Mouse (Mus musculus): ENCODE data around the gene Dirc2. TPM values are rescaled to one million over a fixed set of nuclear protein-coding genes. Genes with fewer than 3 reads are reported as not detected.

The Dirc2 gene
- total RNA-seq, 1 experiment: 30.4 TPM

- H3K36me3 ChIP-seq (ENCODE audit: control insufficient read depth, insufficient read depth, low read length, poor library complexity, severe bottlenecking): no peaks in the 10 kb centered on the region
- no peak for TF ChIP-seq ZNF384 (IDR thresholded peaks at IDR 0.05; ENCODE audit: low read depth, low read length)
- no peak; the same call in 1 of the 2 replicates for TF ChIP-seq ZC3H11A (IDR thresholded peaks at IDR 0.05; ENCODE audit: borderline replicate concordance, low read depth, low read length)
- TF ChIP-seq CHD2 (IDR thresholded peaks at IDR 0.05; ENCODE audit: low read depth, low read length): no peak
- TF ChIP-seq HCFC1 (IDR thresholded peaks at IDR 0.05; ENCODE audit: borderline replicate concordance, insufficient read depth, low read length): no peak
- no peaks in the 10 kb centered on the region for H3K9me3 ChIP-seq (ENCODE audit: control insufficient read depth, insufficient read depth, low read depth, low read length)
- no peak for DNase-seq (ENCODE audit: low read depth, low spot score)
- H3K9ac ChIP-seq (ENCODE audit: insufficient read depth, low read depth, low read length, poor library complexity, severe bottlenecking): no peak overlapping the region
- no peak overlapping the region for H3K4me3 ChIP-seq (ENCODE audit: insufficient read depth in 1 of 2, low read depth in 1 of 2, low read length in 2 of 2, poor library complexity in 1 of 2, severe bottlenecking in 1 of 2)
- no peaks in the 10 kb centered on the region for H3K4me1 ChIP-seq (ENCODE audit: control insufficient read depth in 2 of 2, insufficient read depth in 2 of 2, low read length in 2 of 2, poor library complexity in 1 of 2)
- H3K27ac ChIP-seq (ENCODE audit: insufficient read depth, low read depth, low read length, poor library complexity, severe bottlenecking): no peak overlapping the region
- in situ Hi-C loops (cut with MboI; ENCODE audit: low sequenced_read_pairs in 2 of 2, unreplicated experiment in 2 of 2): no loop called here
Observed at GRCm38 (mm10) chr16:35716257-35716656, 52.9 kb downstream of the Dirc2 start.

GRCm38 (mm10) chr16:35715771-35716170 is 53.4 kb downstream of the Dirc2 start:
- TF ChIP-seq MAFK (IDR thresholded peaks at IDR 0.05; ENCODE audit: insufficient read depth, low read depth, low read length): no peak
- TF ChIP-seq ZNF384 (IDR thresholded peaks at IDR 0.05; ENCODE audit: low read depth, low read length): no peak
- no peak for TF ChIP-seq ZC3H11A (IDR thresholded peaks at IDR 0.05; ENCODE audit: borderline replicate concordance, low read depth, low read length)
- no peak for TF ChIP-seq HCFC1 (IDR thresholded peaks at IDR 0.05; ENCODE audit: borderline replicate concordance, insufficient read depth, low read length)
- TF ChIP-seq CHD2 (IDR thresholded peaks at IDR 0.05; ENCODE audit: low read depth, low read length): no peak
- Histone ChIP-seq H3K9me3 (ENCODE audit: control insufficient read depth, insufficient read depth, low read depth, low read length) (no peaks in the 10 kb centered on the region), H3K4me3 (ENCODE audit: insufficient read depth in 1 of 2, low read depth in 1 of 2, low read length in 2 of 2, poor library complexity in 1 of 2, severe bottlenecking in 1 of 2) (no peak overlapping the region), H3K9ac (ENCODE audit: insufficient read depth, low read depth, low read length, poor library complexity, severe bottlenecking) (no peak overlapping the region), H3K27ac (ENCODE audit: insufficient read depth, low read depth, low read length, poor library complexity, severe bottlenecking) (no peak overlapping the region), H3K36me3 (ENCODE audit: control insufficient read depth, insufficient read depth, low read length, poor library complexity, severe bottlenecking) (no peaks in the 10 kb centered on the region), H3K4me1 (ENCODE audit: control insufficient read depth in 2 of 2, insufficient read depth in 2 of 2, low read length in 2 of 2, poor library complexity in 1 of 2) (no peaks in the 10 kb centered on the region)
- no peak for DNase-seq (ENCODE audit: low read depth, low spot score)
- in situ Hi-C loops (cut with MboI; ENCODE audit: low sequenced_read_pairs in 2 of 2, unreplicated experiment in 2 of 2): no loop called here

GRCm38 (mm10) chr16:35715350-35715749 is 53.8 kb downstream of the Dirc2 start:
- no peak for TF ChIP-seq CHD2 (IDR thresholded peaks at IDR 0.05; ENCODE audit: low read depth, low read length)
- TF ChIP-seq MAFK (IDR thresholded peaks at IDR 0.05; ENCODE audit: insufficient read depth, low read depth, low read length): no peak
- TF ChIP-seq ZNF384 (IDR thresholded peaks at IDR 0.05; ENCODE audit: low read depth, low read length): no peak
- no peak for TF ChIP-seq HCFC1 (IDR thresholded peaks at IDR 0.05; ENCODE audit: borderline replicate concordance, insufficient read depth, low read length)
- no peak for TF ChIP-seq ZC3H11A (IDR thresholded peaks at IDR 0.05; ENCODE audit: borderline replicate concordance, low read depth, low read length)
- no peak overlapping the region for H3K27ac ChIP-seq (ENCODE audit: insufficient read depth, low read depth, low read length, poor library complexity, severe bottlenecking)
- no peaks in the 10 kb centered on the region for H3K36me3 ChIP-seq (ENCODE audit: control insufficient read depth, insufficient read depth, low read length, poor library complexity, severe bottlenecking)
- no peaks in the 10 kb centered on the region for H3K9me3 ChIP-seq (ENCODE audit: control insufficient read depth, insufficient read depth, low read depth, low read length)
- no peaks in the 10 kb centered on the region for H3K4me1 ChIP-seq (ENCODE audit: control insufficient read depth in 2 of 2, insufficient read depth in 2 of 2, low read length in 2 of 2, poor library complexity in 1 of 2)
- in situ Hi-C loops (cut with MboI; ENCODE audit: low sequenced_read_pairs in 2 of 2, unreplicated experiment in 2 of 2): no loop called here
- no peak overlapping the region for H3K4me3 ChIP-seq (ENCODE audit: insufficient read depth in 1 of 2, low read depth in 1 of 2, low read length in 2 of 2, poor library complexity in 1 of 2, severe bottlenecking in 1 of 2)
- no peak for DNase-seq (ENCODE audit: low read depth, low spot score)
- H3K9ac ChIP-seq (ENCODE audit: insufficient read depth, low read depth, low read length, poor library complexity, severe bottlenecking): no peak overlapping the region

GRCm38 (mm10) chr16:35714689-35715088 is 54.5 kb downstream of the Dirc2 start:
- Histone ChIP-seq H3K4me1 (ENCODE audit: control insufficient read depth in 2 of 2, insufficient read depth in 2 of 2, low read length in 2 of 2, poor library complexity in 1 of 2) (peaks cover 0 to 2% of the 10 kb centered on the region in 2 experiments; a peak in 1 of 4 replicates), H3K9ac (ENCODE audit: insufficient read depth, low read depth, low read length, poor library complexity, severe bottlenecking) (no peak overlapping the region), H3K4me3 (ENCODE audit: insufficient read depth in 1 of 2, low read depth in 1 of 2, low read length in 2 of 2, poor library complexity in 1 of 2, severe bottlenecking in 1 of 2) (no peak overlapping the region), H3K36me3 (ENCODE audit: control insufficient read depth, insufficient read depth, low read length, poor library complexity, severe bottlenecking) (no peaks in the 10 kb centered on the region), H3K27ac (ENCODE audit: insufficient read depth, low read depth, low read length, poor library complexity, severe bottlenecking) (no peak overlapping the region), H3K9me3 (ENCODE audit: control insufficient read depth, insufficient read depth, low read depth, low read length) (no peaks in the 10 kb centered on the region)
- no peak for DNase-seq (ENCODE audit: low read depth, low spot score)
- TF ChIP-seq MAFK (IDR thresholded peaks at IDR 0.05; ENCODE audit: insufficient read depth, low read depth, low read length) (no peak), ZC3H11A (IDR thresholded peaks at IDR 0.05; ENCODE audit: borderline replicate concordance, low read depth, low read length) (no peak), CHD2 (IDR thresholded peaks at IDR 0.05; ENCODE audit: low read depth, low read length) (no peak), ZNF384 (IDR thresholded peaks at IDR 0.05; ENCODE audit: low read depth, low read length) (no peak), HCFC1 (IDR thresholded peaks at IDR 0.05; ENCODE audit: borderline replicate concordance, insufficient read depth, low read length) (no peak)
- in situ Hi-C loops (cut with MboI; ENCODE audit: low sequenced_read_pairs in 2 of 2, unreplicated experiment in 2 of 2): no loop called here

GRCm38 (mm10) chr16:35713606-35714005 is 55.5 kb downstream of the Dirc2 start:
- in situ Hi-C loops (cut with MboI; ENCODE audit: low sequenced_read_pairs in 2 of 2, unreplicated experiment in 2 of 2): no loop called here
- TF ChIP-seq ZNF384 (IDR thresholded peaks at IDR 0.05; ENCODE audit: low read depth, low read length) (no peak), CHD2 (IDR thresholded peaks at IDR 0.05; ENCODE audit: low read depth, low read length) (no peak), MAFK (IDR thresholded peaks at IDR 0.05; ENCODE audit: insufficient read depth, low read depth, low read length) (no peak), HCFC1 (IDR thresholded peaks at IDR 0.05; ENCODE audit: borderline replicate concordance, insufficient read depth, low read length) (no peak), ZC3H11A (IDR thresholded peaks at IDR 0.05; ENCODE audit: borderline replicate concordance, low read depth, low read length) (no peak)
- no peak overlapping the region for H3K4me3 ChIP-seq (ENCODE audit: insufficient read depth in 1 of 2, low read depth in 1 of 2, low read length in 2 of 2, poor library complexity in 1 of 2, severe bottlenecking in 1 of 2)
- no peak overlapping the region for H3K9ac ChIP-seq (ENCODE audit: insufficient read depth, low read depth, low read length, poor library complexity, severe bottlenecking)
- H3K4me1 ChIP-seq (ENCODE audit: control insufficient read depth in 2 of 2, insufficient read depth in 2 of 2, low read length in 2 of 2, poor library complexity in 1 of 2): peaks cover 2 to 4% of the 10 kb centered on the region in 2 experiments; a peak in 1 of 4 replicates
- no peak for DNase-seq (ENCODE audit: low read depth, low spot score)
- no peak overlapping the region for H3K27ac ChIP-seq (ENCODE audit: insufficient read depth, low read depth, low read length, poor library complexity, severe bottlenecking)
- H3K9me3 ChIP-seq (ENCODE audit: control insufficient read depth, insufficient read depth, low read depth, low read length): no peaks in the 10 kb centered on the region
- no peaks in the 10 kb centered on the region for H3K36me3 ChIP-seq (ENCODE audit: control insufficient read depth, insufficient read depth, low read length, poor library complexity, severe bottlenecking)

Data from ES-E14 (cell line).